Mouse (Mus musculus): Measurements from ENCODE around the gene Rpl7l1.

The Rpl7l1 gene

DNA sequence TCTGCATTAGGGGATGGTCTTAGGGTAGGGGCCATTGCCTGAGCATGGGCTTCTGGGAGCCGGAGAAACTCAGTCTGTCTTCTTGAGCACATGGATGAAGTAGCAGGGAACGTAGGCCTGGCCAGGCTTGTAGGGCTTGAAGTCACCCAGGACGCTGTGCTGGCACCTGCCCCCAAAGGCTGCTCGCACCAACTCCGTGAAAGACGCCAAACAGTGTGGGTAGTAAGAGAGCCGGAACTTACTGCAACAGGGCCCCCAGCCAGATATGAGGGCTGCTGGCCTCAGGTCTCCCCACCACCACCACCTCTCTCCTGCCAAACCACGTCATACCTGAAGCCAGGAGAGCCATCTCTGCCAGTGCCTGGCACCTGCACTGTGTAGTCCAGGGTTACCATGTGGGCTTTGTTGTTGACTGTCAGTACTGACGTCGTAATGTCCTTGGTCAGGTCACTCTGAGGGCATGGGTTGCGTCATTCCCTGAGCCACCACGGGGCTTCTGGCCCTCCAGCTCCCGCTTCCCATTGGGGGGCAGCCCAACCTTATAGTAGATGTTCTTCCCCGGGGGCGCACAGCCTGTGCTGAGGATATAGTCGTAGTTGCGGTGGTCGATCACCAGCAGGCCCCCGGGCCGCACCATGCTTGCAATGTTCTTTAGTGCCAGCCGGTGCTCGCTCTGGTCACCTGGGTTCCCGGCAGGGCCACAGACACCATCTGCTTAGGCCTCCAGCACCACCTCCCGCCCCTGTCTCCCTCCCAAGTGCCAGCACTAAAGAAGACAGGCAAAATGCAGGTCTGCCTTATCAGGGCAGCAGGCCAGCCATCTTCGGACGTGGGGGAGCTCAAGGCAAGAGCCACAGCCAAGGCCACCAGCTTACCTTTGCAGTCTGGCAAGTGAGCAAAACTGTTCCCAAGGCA is 56.5 kb downstream of the Rpl7l1 start:
- H3K4me1 ChIP-seq (replicated peaks; ENCODE audit: low read depth, low read length), result peaks cover 43% of the 10 kb centered on the region
- TF ChIP-seq NANOG (IDR thresholded peaks at IDR 0.05; ENCODE audit: borderline replicate concordance, low read length), result no peak
- H3K4me3 ChIP-seq (replicated peaks; ENCODE audit: low read length), result no peak overlapping the region
- no peaks in the 10 kb centered on the region for H3K9me3 ChIP-seq (ENCODE audit: low read length)
- peaks cover 30% of the 10 kb centered on the region for H3K36me3 ChIP-seq (ENCODE audit: insufficient read depth, low read length)
- H3K27me3 ChIP-seq (ENCODE audit: insufficient read depth, low read length), result peaks cover 21% of the 10 kb centered on the region

DNA sequence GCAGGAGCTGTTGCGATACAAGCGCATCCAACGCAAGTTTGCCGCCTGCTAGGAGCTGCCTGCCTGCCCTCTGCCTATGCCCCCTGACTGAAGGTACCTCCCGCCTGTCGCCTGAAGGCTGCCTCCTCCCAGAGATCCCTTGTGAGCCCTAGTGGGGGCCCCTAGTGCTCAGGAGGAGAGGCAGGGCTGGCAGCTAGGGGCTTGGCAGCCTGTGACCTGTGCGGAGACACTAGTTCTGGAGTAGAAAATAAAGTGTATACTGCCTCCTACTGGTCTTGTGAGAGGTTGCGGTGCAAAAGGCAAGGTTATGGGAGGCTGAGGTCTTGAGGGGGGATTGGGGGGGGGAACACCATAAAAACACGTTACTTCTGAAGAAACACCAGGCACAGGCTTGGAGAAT is 57.2 kb downstream of the Rpl7l1 start:
- peaks cover 49% of the 10 kb centered on the region for H3K4me1 ChIP-seq (replicated peaks; ENCODE audit: low read depth, low read length)
- peaks cover 32% of the 10 kb centered on the region for H3K36me3 ChIP-seq (ENCODE audit: insufficient read depth, low read length)
- TF ChIP-seq CTCF (conservative IDR thresholded peaks at IDR 0.05; ENCODE audit: low read length) (peak; percentile 62), NANOG (IDR thresholded peaks at IDR 0.05; ENCODE audit: borderline replicate concordance, low read length) (no peak)
- H3K4me3 ChIP-seq (replicated peaks; ENCODE audit: low read length), result peak overlapping the region; percentile 46
- H3K9me3 ChIP-seq (ENCODE audit: low read length), result no peaks in the 10 kb centered on the region
- H3K27me3 ChIP-seq (ENCODE audit: insufficient read depth, low read length), result peaks cover 18% of the 10 kb centered on the region

DNA sequence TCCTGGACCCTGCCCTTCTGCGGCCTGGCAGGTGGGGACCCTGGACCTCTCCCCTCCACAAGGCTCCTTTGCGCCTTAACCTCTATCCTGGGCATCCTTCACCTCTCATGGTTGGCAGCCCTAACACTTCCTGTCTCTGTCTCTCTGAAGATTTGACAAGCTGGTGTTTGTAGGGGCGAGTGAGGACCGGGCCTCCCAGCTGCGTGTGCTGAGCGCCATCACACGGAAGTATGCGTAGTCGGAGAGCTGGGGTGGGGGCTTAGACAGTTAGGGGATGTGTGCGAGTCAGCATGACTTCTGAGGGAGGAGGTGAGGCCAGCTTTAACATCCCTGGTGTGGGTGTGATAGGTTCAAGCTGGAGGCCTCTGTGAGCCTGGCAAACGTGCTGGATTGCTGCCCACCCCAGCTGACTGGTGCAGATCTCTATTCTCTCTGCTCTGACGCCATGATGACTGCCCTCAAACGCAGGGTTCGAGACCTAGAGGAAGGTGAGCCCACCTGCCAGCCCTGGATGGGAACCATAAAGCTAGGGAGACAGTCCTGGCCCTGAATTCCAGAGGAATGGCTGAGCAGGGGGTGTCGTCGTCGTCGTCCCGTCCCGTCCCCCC is 57.9 kb downstream of the Rpl7l1 start:
- Histone ChIP-seq H3K4me1 (replicated peaks; ENCODE audit: low read depth, low read length) (peaks cover 49% of the 10 kb centered on the region), H3K27me3 (ENCODE audit: insufficient read depth, low read length) (peaks cover 13% of the 10 kb centered on the region), H3K9me3 (ENCODE audit: low read length) (no peaks in the 10 kb centered on the region), H3K4me3 (replicated peaks; ENCODE audit: low read length) (no peak overlapping the region), H3K36me3 (ENCODE audit: insufficient read depth, low read length) (peaks cover 32% of the 10 kb centered on the region)
- TF ChIP-seq CTCF (conservative IDR thresholded peaks at IDR 0.05; ENCODE audit: low read length) (no peak), POU5F1 (IDR thresholded peaks at IDR 0.05; ENCODE audit: borderline replicate concordance, low read length) (no peak), NANOG (IDR thresholded peaks at IDR 0.05; ENCODE audit: borderline replicate concordance, low read length) (no peak)

Data from E14TG2a.4 (cell line).